Mouse (Mus musculus): ENCODE data around the gene Tada1. TPM values are rescaled to one million over a fixed set of nuclear protein-coding genes. Genes with fewer than 3 reads are reported as not detected.

Tada1 gene
- polyA plus RNA-seq, 1 experiment from 2014 or later, result 26.5 TPM

DNA sequence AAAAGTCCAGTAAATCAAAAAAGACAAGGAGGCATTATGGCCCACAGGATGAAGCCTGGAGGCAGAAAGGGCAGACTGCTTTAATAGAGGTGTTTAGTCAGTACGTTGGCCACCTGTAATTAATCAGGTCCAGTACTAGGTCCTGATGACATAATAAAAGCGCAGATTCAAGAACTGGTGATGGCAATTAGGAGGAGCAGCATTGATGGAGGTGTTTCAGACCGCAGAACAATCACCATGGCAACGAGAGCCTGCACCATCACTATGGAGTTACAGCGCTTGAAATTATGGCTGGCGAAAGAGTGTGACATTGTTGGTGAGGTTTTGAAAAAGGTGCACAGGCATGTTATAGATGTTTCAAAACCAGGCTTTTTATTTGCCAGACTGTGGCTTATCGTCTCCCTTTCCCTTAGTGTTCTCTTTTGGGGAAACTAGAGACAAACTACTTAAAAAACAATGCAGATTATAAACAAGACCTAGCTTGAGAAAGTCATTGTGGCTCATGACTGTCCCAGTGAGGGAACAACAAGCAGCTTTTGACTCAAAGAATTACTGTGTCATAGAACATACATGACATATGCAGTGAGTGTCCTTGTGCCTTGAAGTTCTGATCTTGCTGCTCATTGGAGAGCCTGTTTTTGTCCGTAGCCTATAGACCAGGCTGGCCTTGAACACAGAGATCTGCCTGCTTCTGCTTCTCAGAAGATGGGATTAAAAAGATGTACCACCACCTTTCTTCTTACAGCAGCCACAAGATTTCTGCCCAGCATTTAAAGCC, 34.4 kb upstream of the Tada1 start:
- no peak overlapping the region for H3K4me2 ChIP-seq (replicated peaks; ENCODE audit: low read depth, low read length)
- DNase-seq (ENCODE audit: low spot score), result no peak
- WGBS, result 82% methylated on average over 8 of the region's 8 CpGs
- no peak for ATAC-seq
- no peak overlapping the region for H3K9ac ChIP-seq (replicated peaks; ENCODE audit: low read depth)
- no peak overlapping the region for H3K4me3 ChIP-seq (ENCODE audit: low read depth, low read length)
- no peaks in the 10 kb centered on the region for H3K36me3 ChIP-seq (ENCODE audit: insufficient read depth, low read length)
- no peaks in the 10 kb centered on the region for H3K9me3 ChIP-seq (ENCODE audit: low read length)
- H3K4me1 ChIP-seq (ENCODE audit: insufficient read depth, low read depth, low read length), result no peaks in the 10 kb centered on the region
- H3K27me3 ChIP-seq (replicated peaks; ENCODE audit: insufficient read depth, low read length), result no peaks in the 10 kb centered on the region
- no peak overlapping the region for H3K27ac ChIP-seq (ENCODE audit: low read length)
- TF ChIP-seq CTCF (IDR thresholded peaks at IDR 0.05) (no peak), EP300 (IDR thresholded peaks at IDR 0.05) (no peak)

DNA sequence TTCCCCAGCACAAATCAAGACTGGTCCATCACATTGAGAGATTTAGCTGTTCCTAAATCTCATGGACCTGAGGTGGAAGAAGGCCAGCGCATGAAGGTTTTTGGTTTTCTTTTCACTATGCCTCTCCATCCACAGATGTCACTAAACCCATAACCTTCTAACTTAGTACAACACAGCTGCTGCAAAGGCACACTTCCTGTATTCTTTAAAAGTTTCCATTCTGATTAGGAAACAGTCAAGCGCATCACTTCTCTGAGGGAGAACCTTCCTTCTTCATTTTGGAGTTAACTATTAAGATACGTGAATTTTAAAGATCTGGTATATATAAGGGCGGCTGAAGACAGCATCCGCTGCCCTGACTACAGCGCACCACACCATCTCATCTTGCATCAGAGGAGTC, 33.3 kb upstream of the Tada1 start:
- no peaks in the 10 kb centered on the region for H3K36me3 ChIP-seq (ENCODE audit: insufficient read depth, low read length)
- 91% methylated on average over 6 of the region's 6 CpGs for WGBS
- H3K9me3 ChIP-seq (ENCODE audit: low read length), result no peaks in the 10 kb centered on the region
- H3K4me2 ChIP-seq (replicated peaks; ENCODE audit: low read depth, low read length), result no peak overlapping the region
- no peak overlapping the region for H3K9ac ChIP-seq (replicated peaks; ENCODE audit: low read depth)
- no peaks in the 10 kb centered on the region for H3K27me3 ChIP-seq (replicated peaks; ENCODE audit: insufficient read depth, low read length)
- no peaks in the 10 kb centered on the region for H3K4me1 ChIP-seq (ENCODE audit: insufficient read depth, low read depth, low read length)
- no peak overlapping the region for H3K4me3 ChIP-seq (ENCODE audit: low read depth, low read length)
- H3K27ac ChIP-seq (ENCODE audit: low read length), result no peak overlapping the region
- TF ChIP-seq CTCF (IDR thresholded peaks at IDR 0.05), result no peak
- no peak for TF ChIP-seq EP300 (IDR thresholded peaks at IDR 0.05)
- ATAC-seq, result no peak
- no peak for DNase-seq (ENCODE audit: low spot score)

- ATAC-seq, result no peak
- WGBS, result 59% methylated on average over 3 of the region's 3 CpGs
- no peaks in the 10 kb centered on the region for H3K27me3 ChIP-seq (replicated peaks; ENCODE audit: insufficient read depth, low read length)
These were observed 32.0 kb upstream of the Tada1 start for GRCm38 (mm10) chr1:166346906-166347305.

DNA sequence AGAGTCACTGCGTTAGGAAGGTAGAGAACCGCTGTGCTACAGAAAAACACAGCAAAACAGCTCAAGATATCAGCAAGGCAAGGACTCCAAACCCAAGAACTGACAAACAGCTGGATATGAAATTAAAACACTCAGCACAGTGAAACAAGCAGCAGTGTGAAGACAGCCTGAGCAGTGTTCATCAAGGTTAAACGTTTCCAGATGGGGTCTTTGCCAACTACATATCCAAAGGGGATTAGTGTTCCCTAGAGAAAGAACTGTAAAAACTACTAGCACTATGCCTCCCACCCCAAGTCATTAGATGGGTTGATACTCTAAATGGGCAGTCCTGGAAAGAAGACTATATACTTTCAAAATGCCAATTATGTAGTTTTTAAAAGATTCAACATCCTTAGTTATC, 29.6 kb upstream of the Tada1 start:
- Histone ChIP-seq H3K9ac (replicated peaks; ENCODE audit: low read depth) (no peak overlapping the region), H3K9me3 (ENCODE audit: low read length) (no peaks in the 10 kb centered on the region), H3K27ac (ENCODE audit: low read length) (no peak overlapping the region), H3K4me3 (ENCODE audit: low read depth, low read length) (no peak overlapping the region), H3K4me2 (replicated peaks; ENCODE audit: low read depth, low read length) (no peak overlapping the region), H3K36me3 (ENCODE audit: insufficient read depth, low read length) (no peaks in the 10 kb centered on the region), H3K27me3 (replicated peaks; ENCODE audit: insufficient read depth, low read length) (no peaks in the 10 kb centered on the region), H3K4me1 (ENCODE audit: insufficient read depth, low read depth, low read length) (no peaks in the 10 kb centered on the region)
- 68% methylated on average over 3 of the region's 3 CpGs for WGBS
- no peak for ATAC-seq
- DNase-seq (ENCODE audit: low spot score), result no peak
- TF ChIP-seq CTCF (IDR thresholded peaks at IDR 0.05), result no peak
- no peak for TF ChIP-seq EP300 (IDR thresholded peaks at IDR 0.05)

More at GRCm38 (mm10) chr1:166346906-166347305, 32.0 kb upstream of the Tada1 start:
- TF ChIP-seq CTCF (IDR thresholded peaks at IDR 0.05), result no peak
- no peak for TF ChIP-seq EP300 (IDR thresholded peaks at IDR 0.05)
- no peak overlapping the region for H3K27ac ChIP-seq (ENCODE audit: low read length)
- no peak overlapping the region for H3K9ac ChIP-seq (replicated peaks; ENCODE audit: low read depth)
- H3K4me2 ChIP-seq (replicated peaks; ENCODE audit: low read depth, low read length), result no peak overlapping the region
- H3K9me3 ChIP-seq (ENCODE audit: low read length), result no peaks in the 10 kb centered on the region
- H3K4me3 ChIP-seq (ENCODE audit: low read depth, low read length), result no peak overlapping the region
- DNase-seq (ENCODE audit: low spot score), result no peak
- H3K36me3 ChIP-seq (ENCODE audit: insufficient read depth, low read length), result no peaks in the 10 kb centered on the region
- H3K4me1 ChIP-seq (ENCODE audit: insufficient read depth, low read depth, low read length), result no peaks in the 10 kb centered on the region

- 81% methylated on average over 11 of the region's 11 CpGs for WGBS
- no peaks in the 10 kb centered on the region for H3K9me3 ChIP-seq (ENCODE audit: low read length)
- ATAC-seq, result no peak
These were observed 29.1 kb upstream of the Tada1 start for GRCm38 (mm10) chr1:166349751-166350150.

DNA sequence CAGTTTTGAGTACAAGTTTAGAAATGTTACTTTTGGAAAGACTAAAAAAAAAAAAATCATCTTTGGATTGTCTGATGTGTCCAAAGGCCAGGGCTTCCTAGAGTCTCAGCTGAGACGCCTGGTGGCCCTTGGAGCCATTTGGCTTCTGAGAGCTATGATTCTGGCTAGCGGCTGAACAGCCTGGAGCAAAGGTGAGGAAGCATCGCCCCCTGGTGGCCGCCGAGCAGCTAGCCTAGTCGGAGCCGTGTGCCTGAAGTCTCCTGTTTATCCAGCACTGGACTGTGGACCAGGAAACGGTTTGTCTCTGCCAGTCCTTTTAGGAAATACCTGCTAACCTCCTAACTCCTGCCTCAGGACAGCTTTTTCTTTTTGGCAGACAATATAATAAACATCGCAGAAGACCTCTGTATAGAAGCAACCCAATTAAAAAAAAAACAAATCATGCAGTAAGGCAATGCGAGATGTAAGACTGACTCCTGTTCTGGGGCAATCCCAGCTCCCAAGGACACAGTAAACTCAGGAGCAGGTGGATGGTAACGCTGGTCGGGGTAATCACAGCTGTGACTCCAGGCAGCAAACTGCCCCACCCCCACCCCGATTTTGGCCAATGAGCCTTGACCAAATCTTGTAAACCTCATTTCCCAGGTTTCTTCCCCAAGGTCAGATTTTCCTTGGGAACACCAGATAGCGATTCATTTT, 18.6 kb upstream of the Tada1 start:
- no peak overlapping the region for H3K4me2 ChIP-seq (replicated peaks; ENCODE audit: low read depth, low read length)
- DNase-seq (ENCODE audit: low spot score) (peak; percentile 87), ATAC-seq (peak; percentile 75)
- H3K27me3 ChIP-seq (replicated peaks; ENCODE audit: insufficient read depth, low read length), result no peaks in the 10 kb centered on the region
- 20% methylated on average over 14 of the region's 14 CpGs for WGBS
- no peak overlapping the region for H3K9ac ChIP-seq (replicated peaks; ENCODE audit: low read depth)
- H3K36me3 ChIP-seq (ENCODE audit: insufficient read depth, low read length), result no peaks in the 10 kb centered on the region
- TF ChIP-seq EP300 (IDR thresholded peaks at IDR 0.05), result no peak
- TF ChIP-seq CTCF (IDR thresholded peaks at IDR 0.05), result peak; percentile 91
- H3K4me1 ChIP-seq (ENCODE audit: insufficient read depth, low read depth, low read length), result no peaks in the 10 kb centered on the region
- no peaks in the 10 kb centered on the region for H3K9me3 ChIP-seq (ENCODE audit: low read length)
- H3K27ac ChIP-seq (ENCODE audit: low read length), result no peak overlapping the region
- H3K4me3 ChIP-seq (ENCODE audit: low read depth, low read length), result no peak overlapping the region

More at GRCm38 (mm10) chr1:166349751-166350150, 29.1 kb upstream of the Tada1 start:
- Histone ChIP-seq H3K36me3 (ENCODE audit: insufficient read depth, low read length) (no peaks in the 10 kb centered on the region), H3K4me2 (replicated peaks; ENCODE audit: low read depth, low read length) (no peak overlapping the region), H3K4me1 (ENCODE audit: insufficient read depth, low read depth, low read length) (no peaks in the 10 kb centered on the region), H3K27ac (ENCODE audit: low read length) (no peak overlapping the region), H3K27me3 (replicated peaks; ENCODE audit: insufficient read depth, low read length) (no peaks in the 10 kb centered on the region), H3K9ac (replicated peaks; ENCODE audit: low read depth) (no peak overlapping the region), H3K4me3 (ENCODE audit: low read depth, low read length) (no peak overlapping the region)
- no peak for TF ChIP-seq EP300 (IDR thresholded peaks at IDR 0.05)
- TF ChIP-seq CTCF (IDR thresholded peaks at IDR 0.05), result no peak
- no peak for DNase-seq (ENCODE audit: low spot score)
